Mouse (Mus musculus): ENCODE results near the gene Mroh9. TPM values are rescaled to one million over a fixed set of nuclear protein-coding genes. Genes with fewer than 3 reads are reported as not detected.

The Mroh9 gene
- polyA plus RNA-seq, 1 experiment from 2014 or later = not detected

GRCm38 (mm10) chr1:162987546-162987945, 97.9 kb downstream of the Mroh9 start:
- 80% methylated on average over 3 of the region's 3 CpGs for WGBS (ENCODE audit: insufficient replicate concordance)
- no peaks in the 10 kb centered on the region for H3K36me3 ChIP-seq (ENCODE audit: control insufficient read depth, insufficient read depth, low read length)
- no peak overlapping the region for H3K4me3 ChIP-seq (ENCODE audit: low read depth, low read length)
- H3K9me3 ChIP-seq (replicated peaks; ENCODE audit: control insufficient read depth, low read length) = no peaks in the 10 kb centered on the region
- H3K4me2 ChIP-seq = no peak overlapping the region
- H3K27me3 ChIP-seq (ENCODE audit: control insufficient read depth, insufficient read depth, low read length) = no peaks in the 10 kb centered on the region
- no peak for ATAC-seq (replicated peaks; ENCODE audit: insufficient number of reproducible peaks, low FRiP score, low TSS enrichment)
- no peak overlapping the region for H3K27ac ChIP-seq (ENCODE audit: low read depth, low read length)
- no peaks in the 10 kb centered on the region for H3K4me1 ChIP-seq (ENCODE audit: control insufficient read depth, insufficient read depth, low read length)
- H3K9ac ChIP-seq (ENCODE audit: low read depth, low read length) = no peak overlapping the region

GRCm38 (mm10) chr1:162986777-162987176, 98.7 kb downstream of the Mroh9 start:
- WGBS (ENCODE audit: insufficient replicate concordance) = 86% methylated on average over 1 of the region's 1 CpGs
- no peak overlapping the region for H3K4me2 ChIP-seq
- no peaks in the 10 kb centered on the region for H3K4me1 ChIP-seq (ENCODE audit: control insufficient read depth, insufficient read depth, low read length)
- no peaks in the 10 kb centered on the region for H3K9me3 ChIP-seq (replicated peaks; ENCODE audit: control insufficient read depth, low read length)
- H3K9ac ChIP-seq (ENCODE audit: low read depth, low read length) = no peak overlapping the region
- no peaks in the 10 kb centered on the region for H3K36me3 ChIP-seq (ENCODE audit: control insufficient read depth, insufficient read depth, low read length)
- no peaks in the 10 kb centered on the region for H3K27me3 ChIP-seq (ENCODE audit: control insufficient read depth, insufficient read depth, low read length)
- H3K27ac ChIP-seq (ENCODE audit: low read depth, low read length) = no peak overlapping the region
- ATAC-seq (replicated peaks; ENCODE audit: insufficient number of reproducible peaks, low FRiP score, low TSS enrichment) = no peak
- H3K4me3 ChIP-seq (ENCODE audit: low read depth, low read length) = no peak overlapping the region

- Histone ChIP-seq H3K4me2 (no peak overlapping the region), H3K36me3 (ENCODE audit: control insufficient read depth, insufficient read depth, low read length) (no peaks in the 10 kb centered on the region), H3K27me3 (ENCODE audit: control insufficient read depth, insufficient read depth, low read length) (no peaks in the 10 kb centered on the region), H3K4me3 (ENCODE audit: low read depth, low read length) (no peak overlapping the region), H3K9me3 (replicated peaks; ENCODE audit: control insufficient read depth, low read length) (no peaks in the 10 kb centered on the region), H3K9ac (ENCODE audit: low read depth, low read length) (no peak overlapping the region), H3K4me1 (ENCODE audit: control insufficient read depth, insufficient read depth, low read length) (no peaks in the 10 kb centered on the region), H3K27ac (ENCODE audit: low read depth, low read length) (no peak overlapping the region)
- WGBS (ENCODE audit: insufficient replicate concordance) = 73% methylated on average over 2 of the region's 2 CpGs
- no peak for ATAC-seq (replicated peaks; ENCODE audit: insufficient number of reproducible peaks, low FRiP score, low TSS enrichment)
These were observed 99.2 kb downstream of the Mroh9 start for GRCm38 (mm10) chr1:162986121-162986748.

- Histone ChIP-seq H3K4me3 (ENCODE audit: low read depth, low read length) (no peak within 1 kb of the TSS), H3K36me3 (ENCODE audit: control insufficient read depth, insufficient read depth, low read length) (no peaks in the 10 kb centered on the region), H3K9ac (ENCODE audit: low read depth, low read length) (no peak within 1 kb of the TSS), H3K9me3 (replicated peaks; ENCODE audit: control insufficient read depth, low read length) (no peaks in the 10 kb centered on the region), H3K4me1 (ENCODE audit: control insufficient read depth, insufficient read depth, low read length) (no peaks in the 10 kb centered on the region), H3K27me3 (ENCODE audit: control insufficient read depth, insufficient read depth, low read length) (no peaks in the 10 kb centered on the region), H3K27ac (ENCODE audit: low read depth, low read length) (no peak within 1 kb of the TSS), H3K4me2 (no peak within 1 kb of the TSS)
- 60% methylated on average over 1 of the region's 1 CpGs for WGBS (ENCODE audit: insufficient replicate concordance)
- no peak for ATAC-seq (replicated peaks; ENCODE audit: insufficient number of reproducible peaks, low FRiP score, low TSS enrichment)
These were observed 101.0 kb downstream of the Mroh9 start, which contains the start of gene Fmo3 for GRCm38 (mm10) chr1:162984428-162984827. Fmo3 (minus strand) TSS chr1:162984528.

Other genes with a start within 250 kb of the Mroh9 start
- gene Fmo1, start 219.1 kb downstream of the Mroh9 start, polyA plus RNA-seq (2014; fragmentation: Nextera tagmentation; extraction: Ambion mirVana) = 1.8 TPM in 2 replicates
- 0.39 and 0.97 TPM in 2 replicates for gene Fmo2, start 186.9 kb downstream of the Mroh9 start, polyA plus RNA-seq (2014; fragmentation: Nextera tagmentation; extraction: Ambion mirVana)
- gene Fmo6, start 148.2 kb downstream of the Mroh9 start, polyA plus RNA-seq (2014; fragmentation: Nextera tagmentation; extraction: Ambion mirVana) = not detected in 2 replicates
- gene Fmo3, start 101.1 kb downstream of the Mroh9 start, polyA plus RNA-seq (2014; fragmentation: Nextera tagmentation; extraction: Ambion mirVana) = 0.14 TPM in 1 of 2 replicates, not detected in the other
- gene Prrx1, start 228.0 kb upstream of the Mroh9 start, polyA plus RNA-seq (2014; fragmentation: Nextera tagmentation; extraction: Ambion mirVana) = 9.1 and 9.7 TPM in 2 replicates